Mouse (Mus musculus) lung, embryonic 14.5 days (tissue): ENCODE data around the gene Rtkn2. TPM values are rescaled to one million over a fixed set of nuclear protein-coding genes. Genes with fewer than 3 reads are reported as not detected.

Experiments used
- ATAC-seq: fragments of 200-750 bp; cut with Nextera tagmentation; 2 replicates; pipeline ENCODE4 v1.8.0; 2017; ENCODE audit warnings: mild to moderate bottlenecking, moderate TSS enrichment, moderate library complexity; ENCODE audit not compliant: insufficient read depth
- DNase-seq: peaks from one replicate; pipeline ENCODE4 v3.0.0-alpha.2; 2015
- H3K27ac ChIP-seq: fragments of 300-500 bp; sonication (generic); 2 replicates; pipeline ENCODE4 v1.5.1; 2014; ENCODE audit warnings: low read depth, mild to moderate bottlenecking, moderate library complexity
- H3K27me3 ChIP-seq: fragments of 300-500 bp; sonication (generic); 2 replicates; pipeline ENCODE4 v1.6.1; 2014; ENCODE audit warnings: low read length, control low read depth; ENCODE audit not compliant: insufficient read depth
- H3K36me3 ChIP-seq: fragments of 300-500 bp; sonication (generic); 2 replicates; pipeline ENCODE4 v1.6.1; 2014; ENCODE audit warnings: control low read depth; ENCODE audit not compliant: insufficient read depth
- H3K4me1 ChIP-seq: fragments of 300-500 bp; sonication (generic); 2 replicates; pipeline ENCODE4 v1.6.1; 2014; ENCODE audit warnings: antibody characterized with exemption, control low read depth; ENCODE audit not compliant: insufficient read depth
- H3K4me2 ChIP-seq: fragments of 300-500 bp; sonication (generic); 2 replicates; pipeline ENCODE4 v1.6.1; 2014; ENCODE audit warnings: mild to moderate bottlenecking
- H3K4me3 ChIP-seq: fragments of 300-500 bp; sonication (generic); 2 replicates; pipeline ENCODE4 v1.5.1; 2014; ENCODE audit warnings: low read depth, low read length
- H3K9ac ChIP-seq: fragments of 300-500 bp; sonication (generic); 2 replicates; pipeline ENCODE4 v1.6.1; 2014
- H3K9me3 ChIP-seq: fragments of 300-500 bp; sonication (generic); 2 replicates; pipeline ENCODE4 v1.6.1; 2016; ENCODE audit warnings: low read depth, low read length, control low read depth
- CTCF ChIP-seq: IDR thresholded peaks from 2 replicates; pipeline ENCODE4 v1.5.1; 2016; ENCODE audit warnings: antibody characterized with exemption, low read depth
- WGBS: fragments of 180-500 bp; shearing (Covaris S2); extraction: QIAGEN DNeasy Blood & Tissue Kit; methylation state at CpG from one replicate; pipeline ENCODE4 v1.1.7; 2014; 5-methylcytosine and 5-hydroxymethylcytosine counted together
- polyA plus RNA-seq: library from polyadenylated mRNA; unstranded; fragments of >200 nt; fragmentation: Nextera tagmentation; extraction: Ambion mirVana; gene quantifications from 2 replicates; pipeline ENCODE4 v1.2.1, GENCODE M21; 2014

Rtkn2 gene
- polyA plus RNA-seq, 1 experiment from 2014 or later, result 16.0 TPM

- no peaks in the 10 kb centered on the region for H3K9me3 ChIP-seq
- peaks cover 11% of the 10 kb centered on the region; the same call in 1 of the 2 replicates for H3K4me1 ChIP-seq
- 0 out of 2 replicates have a peak, but pooled peaks cover 4% of the 10 kb centered on the region for H3K36me3 ChIP-seq
- DNase-seq (no peak), ATAC-seq (no peak)
- 89% methylated on average over 11 of the region's 11 CpGs for WGBS
- H3K9ac ChIP-seq, result no peak overlapping the region
- no peak overlapping the region for H3K4me3 ChIP-seq
- no peak overlapping the region for H3K4me2 ChIP-seq
- TF ChIP-seq CTCF, result no peak
- no peak overlapping the region for H3K27ac ChIP-seq
- H3K27me3 ChIP-seq, result no peaks in the 10 kb centered on the region
These were observed 27.1 kb downstream of the Rtkn2 start for GRCm38 (mm10) chr10:68006491-68006890.

- H3K27me3 ChIP-seq, result no peaks in the 10 kb centered on the region
- no peak overlapping the region for H3K27ac ChIP-seq
- ATAC-seq (no peak), DNase-seq (no peak)
- no peak overlapping the region for H3K4me3 ChIP-seq
- TF ChIP-seq CTCF, result no peak
- H3K9ac ChIP-seq, result no peak overlapping the region
- no peaks in the 10 kb centered on the region for H3K9me3 ChIP-seq
- 89% methylated on average over 6 of the region's 6 CpGs for WGBS
- H3K4me2 ChIP-seq, result no peak overlapping the region
- H3K36me3 ChIP-seq, result peaks cover 3% of the 10 kb centered on the region; the same call in 1 of the 2 replicates
- peaks cover 11% of the 10 kb centered on the region; the same call in 1 of the 2 replicates for H3K4me1 ChIP-seq
These were observed 27.7 kb downstream of the Rtkn2 start for GRCm38 (mm10) chr10:68007103-68007502.

- 63% methylated on average over 13 of the region's 13 CpGs for WGBS
- ATAC-seq, result no peak
- no peak overlapping the region for H3K4me2 ChIP-seq
- H3K4me3 ChIP-seq, result no peak overlapping the region
- peaks cover 11% of the 10 kb centered on the region; the same call in 1 of the 2 replicates for H3K4me1 ChIP-seq
- no peak overlapping the region; the same call in 1 of the 2 replicates for H3K27ac ChIP-seq
- H3K27me3 ChIP-seq, result no peaks in the 10 kb centered on the region
- no peak for TF ChIP-seq CTCF
- H3K9ac ChIP-seq, result no peak overlapping the region
- peak; percentile 56 for DNase-seq
- peaks cover 7% of the 10 kb centered on the region; the same call in 1 of the 2 replicates for H3K36me3 ChIP-seq
- no peaks in the 10 kb centered on the region for H3K9me3 ChIP-seq
These were observed 29.0 kb downstream of the Rtkn2 start for GRCm38 (mm10) chr10:68008198-68008955.

- no peak for ATAC-seq
- no peak for TF ChIP-seq CTCF
- no peaks in the 10 kb centered on the region for H3K9me3 ChIP-seq
These were observed 29.9 kb downstream of the Rtkn2 start for GRCm38 (mm10) chr10:68009301-68009700.

GRCm38 (mm10) chr10:68009867-68010266, 30.5 kb downstream of the Rtkn2 start:
- ATAC-seq (no peak), DNase-seq (no peak)
- Histone ChIP-seq H3K4me1 (0 out of 2 replicates have a peak, but pooled peaks cover 3% of the 10 kb centered on the region), H3K4me2 (no peak overlapping the region), H3K36me3 (peaks cover 12% of the 10 kb centered on the region; the same call in 1 of the 2 replicates), H3K9me3 (no peaks in the 10 kb centered on the region), H3K27ac (no peak overlapping the region), H3K4me3 (no peak overlapping the region), H3K27me3 (no peaks in the 10 kb centered on the region), H3K9ac (no peak overlapping the region)
- 87% methylated on average over 7 of the region's 7 CpGs for WGBS
- TF ChIP-seq CTCF, result no peak

More at GRCm38 (mm10) chr10:68009301-68009700, 29.9 kb downstream of the Rtkn2 start:
- DNase-seq, result no peak
- Histone ChIP-seq H3K4me3 (no peak overlapping the region), H3K27me3 (no peaks in the 10 kb centered on the region), H3K27ac (no peak overlapping the region; the same call in 1 of the 2 replicates), H3K36me3 (peaks cover 8% of the 10 kb centered on the region; the same call in 1 of the 2 replicates), H3K9ac (no peak overlapping the region), H3K4me2 (no peak overlapping the region), H3K4me1 (0 out of 2 replicates have a peak, but pooled peaks cover 3% of the 10 kb centered on the region)
- 81% methylated on average over 9 of the region's 9 CpGs for WGBS

- Histone ChIP-seq H3K9ac (no peak overlapping the region), H3K9me3 (no peaks in the 10 kb centered on the region), H3K36me3 (peaks cover 10% of the 10 kb centered on the region; the same call in 1 of the 2 replicates), H3K4me3 (no peak overlapping the region), H3K4me2 (no peak overlapping the region), H3K4me1 (no peaks in the 10 kb centered on the region), H3K27me3 (no peaks in the 10 kb centered on the region), H3K27ac (no peak overlapping the region)
- no peak for ATAC-seq
- peak; percentile 87 for TF ChIP-seq CTCF
- peak; percentile 36 for DNase-seq
- whole genome bisulfite sequencing, result 86% methylated on average over 2 of the region's 2 CpGs
These were observed 33.8 kb downstream of the Rtkn2 start for GRCm38 (mm10) chr10:68013137-68013536.

GRCm38 (mm10) chr10:68020755-68021154, 41.4 kb downstream of the Rtkn2 start:
- no peak for ATAC-seq
- no peaks in the 10 kb centered on the region for H3K4me1 ChIP-seq
- no peak overlapping the region for H3K4me3 ChIP-seq
- no peak overlapping the region for H3K27ac ChIP-seq
- H3K9ac ChIP-seq, result no peak overlapping the region
- TF ChIP-seq CTCF, result no peak
- DNase-seq, result no peak
- H3K27me3 ChIP-seq, result no peaks in the 10 kb centered on the region
- 88% methylated on average over 2 of the region's 2 CpGs for WGBS
- no peaks in the 10 kb centered on the region for H3K9me3 ChIP-seq
- no peak overlapping the region for H3K4me2 ChIP-seq
- H3K36me3 ChIP-seq, result 0 out of 2 replicates have a peak, but pooled peaks cover 8% of the 10 kb centered on the region
